Mouse (Mus musculus) embryonic fibroblast, embryonic 13.5 days (primary cell): ENCODE data around the gene Gpcpd1.

Source experiments
- CTCF ChIP-seq: IDR thresholded peaks from 2 replicates; pipeline ENCODE4 v1.5.1; 2011; ENCODE audit warnings: mild to moderate bottlenecking, control low read depth, low read length, moderate library complexity, borderline replicate concordance; ENCODE audit not compliant: insufficient read depth
- POLR2A ChIP-seq: IDR thresholded peaks from 2 replicates; pipeline ENCODE4 v1.6.1; 2011; ENCODE audit warnings: low read depth, mild to moderate bottlenecking, control low read depth, low read length, moderate library complexity

GRCm38 (mm10) chr2:132584191-132584590 lies 3.3 kb downstream of the Gpcpd1 start:
- TF ChIP-seq POLR2A (no peak), CTCF (no peak)
